Mouse (Mus musculus): ENCODE data around the gene Foxd2. TPM values are rescaled to one million over a fixed set of nuclear protein-coding genes. Genes with fewer than 3 reads are reported as not detected.

Foxd2 gene
- polyA plus RNA-seq, 2 experiments from 2014 or later, result 0.16 TPM; not detected in 1

Other genes with a start within 250 kb of the Foxd2 start
- not detected for gene Gm12830, start 87.2 kb downstream of the Foxd2 start, polyA plus RNA-seq (2017; shearing (Covaris generic))
- not detected for gene Foxe3, start 17.1 kb upstream of the Foxd2 start, polyA plus RNA-seq (2017; shearing (Covaris generic))
- 10 to 100 TPM; 43.9 to 64.6 TPM for gene Cmpk1, start 78.4 kb upstream of the Foxd2 start, polyA plus RNA-seq (2017; shearing (Covaris generic))
- 1 to 10 TPM; 2.0 TPM for gene Stil, start 91.3 kb upstream of the Foxd2 start, polyA plus RNA-seq (2017; shearing (Covaris generic))
- not detected for gene Tal1, start 147.6 kb upstream of the Foxd2 start, polyA plus RNA-seq (2017; shearing (Covaris generic))
- gene Pdzk1ip1, start 179.8 kb upstream of the Foxd2 start, polyA plus RNA-seq (2017; shearing (Covaris generic)), result 10 to 100 TPM; 25.7 to 31.9 TPM
- gene Cyp4x1, start 225.4 kb upstream of the Foxd2 start, polyA plus RNA-seq (2017; shearing (Covaris generic)), result under 1 TPM in 1 of 2 experiments, not detected in 1; 0.09 TPM